Mouse (Mus musculus) retina, postnatal 1 day (tissue): Measurements from ENCODE around the gene Fahd1.

Experiments used
- DNase-seq: peaks from one replicate; pipeline ENCODE4 v3.0.0-alpha.2; 2012

Gene Fahd1

DNA sequence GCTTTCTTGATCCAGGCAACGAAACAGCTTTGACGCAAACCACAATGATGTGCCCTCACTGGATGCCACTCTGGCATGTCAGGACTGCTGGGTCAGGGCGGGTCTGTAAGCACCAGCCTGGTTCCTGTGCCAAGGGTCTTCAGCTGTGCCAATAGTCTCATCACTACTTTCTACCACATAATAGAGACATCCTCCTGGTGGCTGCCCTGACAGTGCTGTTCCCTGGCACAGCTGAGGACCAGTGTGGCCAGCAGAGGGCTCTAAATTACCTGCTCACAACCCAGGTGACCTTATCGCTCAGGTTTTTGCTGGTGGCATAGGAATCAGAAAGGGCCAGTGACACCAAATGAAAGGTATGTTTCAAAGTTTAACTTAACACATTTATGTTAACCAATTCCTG is 9.0 kb downstream of the Fahd1 start:
- DNase-seq = peak; percentile 3

DNA sequence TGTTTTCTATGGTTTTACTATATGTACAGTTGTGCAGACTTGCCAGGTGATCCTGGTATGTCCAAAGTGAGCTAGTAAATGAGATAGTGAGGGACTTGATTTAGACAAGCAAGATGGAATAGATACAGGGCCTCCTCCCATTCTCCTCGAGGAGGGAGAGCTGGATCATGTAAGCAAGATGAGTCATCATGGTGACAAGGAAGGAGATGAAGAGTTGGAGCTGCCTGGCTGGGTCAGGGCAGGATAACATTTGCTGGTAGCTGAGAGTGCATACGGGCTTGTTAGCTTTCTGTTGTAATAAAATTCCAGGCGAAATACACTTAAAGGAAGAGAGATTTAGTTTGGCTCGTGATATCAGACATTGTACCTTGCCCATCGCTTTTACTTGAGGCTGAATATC is 9.8 kb downstream of the Fahd1 start:
- DNase-seq = no peak

DNA sequence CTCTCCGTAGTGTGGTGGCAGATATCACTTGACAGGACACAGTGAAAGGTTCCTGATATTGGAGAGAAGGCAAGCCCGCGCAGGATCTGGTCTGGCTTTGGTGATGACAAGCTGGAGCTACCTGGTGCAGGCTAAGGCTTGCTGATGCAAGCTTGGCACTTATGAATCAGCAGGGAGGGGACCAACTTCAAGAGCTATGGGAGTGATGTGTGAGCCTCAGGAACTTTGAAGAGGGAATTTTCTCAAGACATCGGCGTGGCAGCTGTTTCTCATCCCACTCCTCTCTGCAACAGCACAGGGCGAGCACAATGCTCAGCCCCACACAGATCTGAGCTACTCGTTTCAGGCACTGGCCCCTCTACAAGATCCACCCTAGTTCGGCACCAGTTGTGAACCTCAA is 10.3 kb downstream of the Fahd1 start, which contains the start of gene Hagh:
Gene Hagh, plus strand, starts transcription at position 302 of the 400 bp plus-strand sequence.
- no peak for DNase-seq

DNA sequence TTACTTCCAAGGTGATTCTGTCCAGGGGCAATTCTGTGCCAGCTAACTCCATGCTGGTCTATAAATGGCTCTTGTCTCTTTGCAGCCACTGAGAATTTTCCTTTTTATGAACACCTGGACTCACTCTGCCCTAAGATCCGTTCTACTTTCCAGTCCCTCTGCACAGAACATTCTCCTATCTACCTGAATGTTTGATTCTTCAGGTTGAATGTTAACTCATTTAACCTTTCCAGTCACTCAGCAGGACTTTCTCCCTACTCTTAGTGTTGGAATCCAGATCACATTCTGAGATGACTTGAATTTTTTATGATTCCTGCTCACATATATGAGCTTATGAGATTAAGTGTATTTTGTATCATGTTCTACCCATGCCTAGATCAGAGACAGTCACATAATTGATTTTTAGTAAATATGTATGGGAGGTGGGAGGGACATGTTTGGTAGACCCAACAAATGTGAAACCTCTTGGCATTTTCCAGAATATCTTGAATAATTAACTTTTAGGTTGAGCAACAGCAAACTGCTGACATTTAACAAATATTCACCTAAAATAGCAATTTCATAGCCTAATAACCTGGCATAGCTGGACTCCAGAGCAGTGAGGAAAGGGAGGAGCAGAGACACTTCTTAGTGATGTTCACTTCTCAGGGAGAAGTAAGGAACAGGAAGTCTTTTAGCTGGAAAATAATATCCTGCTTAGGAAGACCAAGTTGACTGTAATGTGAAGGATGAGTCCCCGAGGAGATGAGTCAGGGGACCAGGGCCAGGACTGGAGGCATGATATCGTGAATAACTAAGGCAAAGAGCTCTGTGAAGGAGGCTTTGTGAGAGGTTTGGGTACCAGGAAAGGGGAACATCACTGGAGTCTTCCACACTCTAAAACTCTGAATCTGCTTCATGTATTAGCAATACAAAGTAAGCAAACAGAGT is 28.5 kb downstream of the Fahd1 start:
- DNase-seq = no peak

DNA sequence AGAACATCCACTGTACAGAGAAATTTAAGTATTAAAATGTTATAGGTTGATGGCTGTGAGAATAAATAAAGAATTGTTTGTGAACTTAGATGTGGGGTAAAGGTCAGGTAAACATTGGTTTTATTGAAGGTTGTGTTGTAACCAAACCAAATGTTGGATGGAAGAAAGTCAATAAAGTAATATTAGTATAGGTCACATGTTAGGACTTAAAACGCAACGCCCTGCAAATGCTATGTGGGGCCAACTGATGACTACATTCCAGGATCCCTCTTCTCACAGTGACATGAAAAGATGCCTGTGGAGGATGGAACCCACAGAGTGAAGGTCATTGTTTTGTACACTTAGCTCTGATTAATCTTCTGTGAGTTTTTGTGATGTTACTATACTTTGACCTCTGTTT is 30.7 kb downstream of the Fahd1 start:
- no peak for DNase-seq

DNA sequence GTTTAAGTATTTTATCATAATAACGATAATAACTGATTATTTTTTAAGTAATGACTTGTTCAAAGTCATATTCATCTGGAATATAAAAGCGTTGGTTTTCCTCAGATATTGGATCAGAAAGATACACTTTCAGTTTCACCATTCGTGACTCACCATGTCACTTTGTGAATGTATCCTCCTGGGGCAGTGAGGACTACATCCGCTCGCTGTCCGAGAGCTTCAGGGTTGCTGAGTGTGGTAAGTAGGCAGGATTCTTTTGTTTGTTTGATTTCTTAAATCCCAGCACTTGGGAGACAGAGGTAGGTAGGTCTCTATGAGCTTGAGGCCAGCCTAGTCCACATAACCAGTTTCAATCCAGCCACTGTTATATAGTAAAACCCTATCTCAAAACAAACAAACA is 32.0 kb downstream of the Fahd1 start:
- DNase-seq = no peak

DNA sequence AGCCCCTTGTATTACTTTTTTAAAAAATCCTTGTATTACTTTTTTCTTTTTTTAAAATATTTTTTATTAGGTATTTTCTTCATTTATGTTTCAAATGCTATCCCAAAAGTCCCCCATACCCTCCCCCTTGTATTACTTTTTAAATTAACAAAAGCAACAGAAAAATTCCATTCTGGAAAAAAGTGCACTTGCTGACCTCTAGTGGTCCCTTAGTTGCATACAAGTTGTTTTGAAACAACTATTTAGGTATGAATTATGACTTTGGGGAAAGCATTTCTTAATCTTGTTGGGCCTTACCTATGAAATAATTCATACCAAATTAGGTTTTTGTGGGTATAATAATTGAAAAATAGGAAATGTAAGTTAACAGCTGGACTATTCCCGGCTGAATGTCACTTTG is 32.7 kb downstream of the Fahd1 start:
- peak; percentile 23 for DNase-seq

DNA sequence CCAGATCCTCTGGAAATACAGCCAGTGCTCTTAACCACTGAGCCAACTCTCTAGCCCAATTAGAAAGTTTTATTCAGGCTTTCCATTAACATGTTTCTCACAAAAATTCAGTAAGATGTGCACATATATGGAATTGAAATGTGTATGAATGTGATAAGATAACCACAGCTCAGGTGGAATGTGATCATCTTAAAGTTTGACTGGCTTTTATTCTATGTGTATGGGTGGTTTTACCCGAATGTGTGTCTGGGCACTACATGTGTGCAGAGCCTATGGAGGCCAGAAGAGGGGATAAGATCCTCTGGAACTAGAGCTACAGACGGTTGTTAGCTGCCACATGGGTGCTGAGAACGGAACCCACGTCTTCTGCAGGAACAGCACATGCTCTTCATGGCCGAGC is 34.9 kb downstream of the Fahd1 start:
- no peak for DNase-seq

DNA sequence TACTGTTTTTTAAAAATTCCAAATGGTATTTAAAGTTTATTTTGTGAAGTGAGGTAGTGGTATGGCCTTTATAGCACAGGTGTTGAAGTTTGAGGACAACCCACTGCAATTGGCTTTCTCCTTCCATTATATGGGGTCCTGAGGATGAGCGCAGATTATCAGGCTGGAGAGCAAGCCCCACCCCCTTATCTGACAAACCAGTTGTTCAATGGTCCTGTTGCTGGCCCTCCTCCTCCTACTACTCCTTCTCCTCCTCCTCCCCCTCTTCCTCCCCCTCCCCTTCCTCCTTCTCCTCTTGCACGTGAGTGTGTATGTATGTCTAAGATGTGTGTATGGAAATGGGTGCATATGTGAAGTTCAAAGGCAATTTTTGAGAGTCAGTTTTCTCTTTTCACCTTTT is 37.9 kb downstream of the Fahd1 start:
- no peak for DNase-seq

DNA sequence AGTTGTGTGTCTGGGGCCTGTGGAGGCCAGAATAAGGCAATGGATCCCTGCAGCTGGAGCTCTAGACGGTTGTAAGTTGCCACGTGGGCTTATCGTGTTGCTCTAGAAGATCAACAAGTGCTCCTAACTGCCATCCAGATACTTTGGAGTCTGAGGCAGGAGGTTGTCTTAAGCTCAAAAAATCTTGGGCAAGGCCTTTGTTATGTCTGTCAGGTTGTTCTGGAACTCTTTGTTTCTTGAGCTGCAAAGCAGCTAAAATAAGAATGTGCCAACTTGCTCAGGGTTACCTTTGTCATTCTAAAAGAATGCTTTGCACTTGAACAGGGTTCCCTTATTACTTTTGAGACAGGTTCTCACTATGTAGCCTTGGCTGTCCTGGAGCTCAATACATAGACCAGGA is 39.0 kb downstream of the Fahd1 start:
- DNase-seq = no peak

DNA sequence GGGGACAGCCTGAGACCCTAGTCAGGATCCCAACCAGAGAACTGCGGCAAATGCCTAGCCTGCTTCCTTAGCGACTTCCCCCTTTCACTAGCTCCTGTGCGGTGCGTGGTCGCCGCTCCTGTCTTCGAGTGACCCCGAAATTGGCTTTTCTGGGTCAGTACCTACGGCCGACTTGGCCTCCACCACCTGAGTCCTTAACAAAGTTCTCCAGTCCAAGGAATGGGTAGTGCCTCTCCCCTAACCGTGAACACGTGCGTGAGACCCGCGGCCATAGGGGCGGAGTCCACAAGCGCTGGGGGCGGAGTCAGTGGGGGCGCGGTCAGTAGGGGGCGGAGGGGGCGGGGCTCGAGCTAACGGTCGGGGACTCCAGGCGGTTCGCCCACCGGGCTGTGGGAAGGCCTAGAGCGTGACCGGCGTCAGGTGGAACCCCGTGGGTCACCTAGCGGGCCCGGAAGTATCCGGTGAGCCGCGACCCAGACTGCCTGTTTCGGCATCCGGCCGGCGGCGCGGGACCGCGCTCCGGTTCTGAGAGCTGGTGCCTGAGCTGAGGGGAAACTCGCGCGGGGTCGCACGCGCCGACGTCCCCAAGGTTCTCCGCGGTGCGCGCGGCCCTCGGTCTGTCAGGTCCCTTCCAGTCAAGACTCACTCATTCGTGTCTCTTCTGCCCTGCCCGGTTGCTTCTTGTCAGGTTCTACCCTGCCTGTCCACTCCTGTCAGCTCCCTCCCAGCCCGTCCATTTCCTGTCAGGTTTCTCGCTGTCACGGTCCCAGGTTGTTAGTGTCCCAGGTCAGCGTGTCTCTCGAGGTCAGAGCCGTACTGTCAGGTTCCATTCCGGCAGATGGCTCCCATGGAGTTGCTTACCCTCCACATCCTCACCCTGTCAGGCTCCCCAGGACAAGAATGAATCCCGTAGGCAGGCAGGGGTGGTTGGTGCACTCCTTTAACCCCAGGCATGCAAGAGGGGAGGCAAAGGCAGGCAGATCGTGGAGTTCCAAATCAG is 45.9 kb downstream of the Fahd1 start, which contains the start of gene Meiob:
Gene Meiob, plus strand, starts transcription at position 338 of the 1,000 bp plus-strand sequence.
- DNase-seq = peak; percentile 85

DNA sequence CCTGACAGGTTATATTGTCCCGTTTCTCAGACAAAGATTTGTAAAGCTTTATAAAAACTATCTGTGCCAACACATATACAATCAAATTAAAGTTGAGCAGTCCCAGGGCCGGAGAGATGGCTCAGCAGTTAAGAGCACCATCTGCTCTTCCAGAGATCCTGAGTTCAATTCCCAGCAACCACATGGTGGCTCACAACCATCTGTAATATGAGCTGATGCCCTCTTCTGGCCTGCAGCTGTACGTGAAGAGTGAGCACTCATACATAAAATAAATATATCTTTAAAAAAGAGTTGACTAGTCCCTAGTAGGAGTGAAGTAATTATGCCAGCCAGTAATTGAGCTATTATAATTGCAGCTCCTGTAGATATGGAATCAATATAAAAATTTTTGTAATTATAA is 49.6 kb downstream of the Fahd1 start:
- DNase-seq = no peak

DNA sequence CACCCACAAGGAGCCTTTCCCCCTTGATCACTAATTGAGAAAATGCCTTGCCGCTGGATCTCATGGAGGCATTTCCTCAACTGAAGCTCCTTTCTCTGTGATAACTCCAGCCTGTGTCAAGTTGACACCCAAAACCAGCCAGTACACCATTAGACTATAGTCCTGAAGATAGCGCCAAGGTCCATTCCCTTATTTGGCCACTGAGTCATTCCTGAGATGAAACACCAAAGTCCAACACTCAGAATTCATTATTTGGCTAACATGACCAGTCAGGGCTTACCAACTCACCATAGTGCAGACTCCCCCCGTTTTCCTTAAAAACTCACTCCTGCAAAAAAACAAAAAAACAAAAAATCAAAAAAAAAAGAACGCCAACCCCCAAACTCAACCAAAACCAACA is 50.7 kb downstream of the Fahd1 start:
- no peak for DNase-seq
